Mouse (Mus musculus): Measurements from ENCODE around the gene Serpina3a. TPM values are rescaled to one million over a fixed set of nuclear protein-coding genes. Genes with fewer than 3 reads are reported as not detected.
"Not testable (repeated sequence)": the region's sequence is repeated elsewhere in the genome, so short reads cannot be mapped to it uniquely, and the experiment has no call there.

Serpina3a gene
- total RNA-seq (2021): not detected
- long read RNA-seq, experiment 1: 0 reads
- long read RNA-seq, experiment 2: 0 reads

DNA sequence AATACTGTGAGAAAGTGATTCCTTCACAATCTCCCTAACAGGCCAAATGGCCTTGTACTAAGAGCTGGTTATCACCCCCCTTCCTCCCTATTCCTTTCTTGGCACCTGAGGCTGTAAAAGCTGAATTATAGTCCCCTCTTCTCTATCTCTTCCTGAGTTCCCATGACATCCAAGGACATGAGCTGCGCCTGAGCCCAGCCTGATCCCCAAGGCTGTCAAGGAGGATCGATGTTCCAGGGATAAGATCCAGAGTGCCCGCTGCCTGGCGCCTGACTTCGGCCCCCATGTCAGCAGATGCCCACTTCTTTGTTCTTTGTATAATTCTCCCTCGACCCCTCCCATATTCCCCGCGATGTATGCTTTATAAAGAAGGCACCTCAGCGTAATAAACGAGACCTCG is at the start of gene Serpina3a:
Serpina3a (plus strand) TSS at position 392 of the 400 bp plus-strand sequence.
- DNase-seq: not testable (repeated sequence)

DNA sequence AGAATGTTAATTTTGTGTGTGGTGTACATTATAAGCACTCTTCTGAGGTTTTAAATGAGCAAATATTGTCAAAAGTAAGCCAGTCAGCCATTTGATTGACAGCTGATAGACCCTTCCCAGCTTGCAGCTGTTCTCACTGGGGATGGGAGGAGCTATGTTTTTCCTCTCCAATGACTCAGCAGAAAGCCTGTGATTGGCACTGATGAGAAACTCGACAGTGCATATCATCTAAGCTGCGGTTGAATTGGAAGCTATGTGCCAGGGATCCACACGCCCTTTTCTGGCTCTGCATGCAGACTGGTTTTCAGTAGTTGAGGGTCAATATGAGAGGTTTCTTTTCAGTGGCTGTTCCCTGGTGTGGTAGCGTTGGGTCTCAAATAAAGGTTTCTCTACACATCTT is 48.0 kb upstream of the Serpina3a start:
- DNase-seq: no peak

DNA sequence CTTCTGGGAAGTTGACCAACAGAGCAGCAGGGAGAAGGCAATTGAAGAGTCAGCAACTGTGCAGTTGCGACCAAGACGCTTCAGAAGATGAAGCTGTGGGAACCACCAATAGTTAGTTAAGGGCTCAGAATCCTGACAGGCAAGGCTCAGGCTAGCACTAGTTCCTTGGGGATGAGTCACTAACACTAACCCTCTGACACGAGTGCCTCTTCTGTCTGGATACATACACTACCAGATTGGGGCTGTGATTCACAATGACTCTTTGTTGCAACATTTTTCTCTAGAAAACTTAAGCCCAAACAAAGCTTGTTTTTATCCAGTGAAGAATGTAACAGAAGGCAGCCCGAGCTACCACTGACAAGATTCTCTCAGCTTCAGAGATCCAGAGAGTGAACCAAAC is 47.5 kb upstream of the Serpina3a start:
- DNase-seq: no peak

DNA sequence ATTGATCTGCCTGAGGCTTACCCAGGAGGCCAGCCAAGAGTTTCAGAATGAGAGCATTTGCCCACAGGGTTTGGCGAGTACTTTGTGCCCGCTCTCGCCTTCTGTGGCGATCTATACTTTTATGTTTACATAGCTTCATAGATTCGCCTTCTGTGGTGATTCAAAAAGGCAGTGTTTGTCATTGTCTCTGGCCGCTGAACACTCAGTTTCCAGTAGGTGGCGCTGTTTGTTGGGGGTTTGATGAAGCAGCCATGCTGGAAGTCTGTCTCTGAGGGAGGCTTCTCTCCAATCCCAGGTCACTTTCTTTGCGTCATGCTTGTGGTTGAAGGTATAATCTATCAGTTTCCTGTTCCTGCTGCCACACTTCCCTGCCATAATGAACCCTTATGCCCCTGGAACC is 46.3 kb upstream of the Serpina3a start:
- no peak for DNase-seq

DNA sequence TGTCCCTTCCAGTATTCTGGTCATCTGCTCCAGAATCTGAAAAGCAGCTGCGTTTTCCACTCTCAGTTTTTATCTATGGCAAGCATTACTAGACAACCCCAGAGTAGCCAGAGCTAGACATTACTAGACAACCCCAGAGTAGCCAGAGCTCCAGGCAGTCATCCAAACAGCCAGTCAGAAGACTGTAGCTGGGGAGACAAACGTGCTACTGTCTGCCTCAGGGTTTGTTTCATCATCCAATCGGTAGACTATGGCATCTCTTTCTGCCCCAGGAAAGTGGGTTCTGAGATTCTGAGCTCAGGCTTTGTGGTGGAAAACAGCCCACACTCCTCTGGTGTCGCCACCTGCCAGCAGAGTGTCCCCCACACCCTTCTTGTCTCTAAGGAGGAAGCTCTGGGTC is 45.0 kb upstream of the Serpina3a start:
- DNase-seq: peak; percentile 21

DNA sequence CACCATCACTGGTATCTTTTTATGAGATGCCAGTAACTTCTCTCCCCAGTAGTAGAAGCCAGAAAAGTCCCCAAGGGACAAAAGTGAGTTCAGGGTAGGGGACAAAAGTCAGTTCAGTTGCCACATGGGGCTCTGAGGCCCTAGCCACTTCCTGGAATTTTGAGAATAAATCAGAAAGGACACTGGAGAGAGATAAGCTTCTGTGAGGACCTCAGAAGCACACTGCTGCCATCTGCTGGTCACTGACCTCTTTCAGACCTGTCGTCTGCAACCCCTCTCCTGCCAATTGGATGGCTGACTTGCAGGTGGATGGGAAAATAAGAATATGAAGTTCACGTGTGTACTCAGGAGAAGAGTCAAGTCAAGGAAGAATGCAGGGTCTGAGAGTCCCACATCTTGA is 42.9 kb upstream of the Serpina3a start:
- no peak for DNase-seq

DNA sequence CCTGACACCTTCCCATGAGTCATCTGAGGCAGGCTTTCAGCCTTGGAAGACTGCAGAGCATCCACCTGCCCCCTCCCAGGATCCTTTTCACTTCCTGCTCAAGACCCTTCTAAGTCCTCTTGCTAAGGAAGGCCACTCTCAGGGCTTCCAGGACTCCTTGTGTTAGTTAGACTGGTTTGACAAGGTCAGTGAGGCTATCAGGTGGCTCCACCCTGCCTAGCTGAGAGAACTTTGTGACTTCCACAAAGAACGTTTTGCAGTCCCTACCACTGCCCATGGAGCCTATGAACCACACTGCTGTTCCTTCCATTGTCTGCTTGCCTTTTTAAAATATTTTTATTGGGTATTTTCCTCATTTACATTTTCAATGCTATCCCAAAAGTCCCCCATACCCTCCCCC is 40.8 kb upstream of the Serpina3a start:
- no peak for DNase-seq

DNA sequence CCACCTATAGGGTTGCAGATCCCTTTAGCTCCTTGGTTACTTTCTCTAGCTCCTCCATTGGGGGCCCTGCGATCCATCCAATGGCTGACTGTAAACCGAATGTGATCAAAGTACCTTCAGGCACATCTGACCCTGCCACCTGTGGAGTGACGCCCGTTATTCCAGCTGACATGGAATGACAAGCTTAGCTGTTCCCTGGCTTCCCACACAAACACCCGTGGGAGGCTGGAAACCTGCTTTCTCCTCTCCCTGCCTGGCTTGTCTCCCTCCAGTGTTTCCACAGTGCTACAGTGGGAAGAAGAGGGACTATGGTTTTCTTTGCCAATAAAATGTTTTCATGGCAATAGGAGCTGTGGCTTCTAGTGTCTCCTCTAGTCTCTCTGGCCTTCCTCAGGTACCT is 40.2 kb upstream of the Serpina3a start:
- no peak for DNase-seq

DNA sequence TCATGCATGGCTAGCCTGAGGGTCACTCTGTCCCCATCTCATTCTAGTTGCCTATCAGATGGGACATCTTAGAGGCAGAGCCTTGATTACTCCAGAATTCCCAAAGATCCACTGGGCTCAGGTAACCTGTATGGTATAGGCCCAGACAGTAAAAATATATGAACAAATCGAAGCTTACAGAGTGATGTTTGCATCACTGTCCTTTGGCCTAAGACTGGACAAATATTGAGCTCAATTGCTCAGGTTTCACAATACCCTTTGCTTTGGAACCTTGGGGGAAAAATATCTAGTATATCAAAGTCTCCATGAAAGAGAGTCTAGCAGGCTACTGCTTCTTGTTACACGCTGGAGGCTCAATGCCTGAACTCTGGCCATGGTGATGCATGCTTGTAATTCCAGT is 22.4 kb upstream of the Serpina3a start:
- DNase-seq: no peak

DNA sequence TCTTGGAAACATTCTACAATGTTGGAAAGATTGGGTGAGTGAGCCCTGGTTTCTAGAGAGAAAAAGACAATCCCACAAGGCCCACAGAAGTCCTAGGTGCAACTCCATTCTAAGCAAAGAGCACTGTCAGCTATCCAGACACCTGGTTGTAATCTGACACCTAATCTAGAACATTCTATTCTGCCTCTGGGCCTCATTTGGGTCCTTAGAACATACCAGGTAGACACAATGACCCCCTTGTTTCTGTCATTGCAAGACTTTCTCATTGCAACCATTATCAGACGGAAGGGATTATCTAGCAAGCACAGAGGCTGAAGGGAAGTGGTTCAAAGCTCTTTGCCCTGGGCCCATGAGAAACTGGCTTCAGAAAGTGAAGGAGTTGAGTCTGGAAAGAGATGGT is 21.2 kb upstream of the Serpina3a start:
- DNase-seq: no peak

DNA sequence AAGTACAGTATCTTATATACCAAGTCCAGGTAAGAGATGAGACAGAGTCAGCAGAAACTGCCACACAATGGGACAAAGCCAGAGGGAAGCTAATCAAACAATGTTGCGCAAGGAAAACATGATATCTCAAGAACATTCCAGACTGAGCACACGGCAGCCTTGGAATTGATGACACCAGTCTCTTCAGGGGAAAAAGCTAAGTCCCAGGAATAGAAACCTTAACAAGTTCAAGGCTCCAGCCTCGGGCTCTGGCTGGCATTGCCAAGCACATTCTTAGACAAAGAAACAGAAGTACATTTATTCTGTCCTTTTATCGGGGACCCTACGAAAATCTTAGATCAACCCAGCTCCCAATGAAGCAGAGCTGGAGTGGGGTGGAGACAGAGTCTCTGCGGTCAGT is 11.8 kb upstream of the Serpina3a start, which contains the start of gene Serpina5:
Serpina5 (plus strand) TSS at position 346 of the 400 bp plus-strand sequence.
- no peak for DNase-seq

DNA sequence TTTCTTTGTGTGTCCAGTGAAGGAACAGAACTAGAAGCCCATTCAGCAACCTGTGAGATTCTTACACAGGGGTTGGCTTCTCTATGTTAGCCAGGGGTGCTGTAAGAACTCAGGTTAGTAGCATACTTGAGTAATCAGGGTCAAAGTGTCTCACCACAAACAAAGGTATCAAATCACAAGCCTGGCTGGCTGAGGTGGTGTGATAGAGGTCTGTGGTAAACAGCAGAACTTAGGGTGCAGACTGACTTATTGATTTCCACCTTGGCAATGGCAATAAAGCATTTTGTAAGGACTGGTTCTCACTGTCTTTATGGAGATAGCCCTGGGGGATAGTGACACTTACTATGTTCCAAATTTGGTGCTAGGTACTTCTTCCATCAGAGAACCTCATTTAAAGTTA is 6.7 kb upstream of the Serpina3a start:
- no peak for DNase-seq

DNA sequence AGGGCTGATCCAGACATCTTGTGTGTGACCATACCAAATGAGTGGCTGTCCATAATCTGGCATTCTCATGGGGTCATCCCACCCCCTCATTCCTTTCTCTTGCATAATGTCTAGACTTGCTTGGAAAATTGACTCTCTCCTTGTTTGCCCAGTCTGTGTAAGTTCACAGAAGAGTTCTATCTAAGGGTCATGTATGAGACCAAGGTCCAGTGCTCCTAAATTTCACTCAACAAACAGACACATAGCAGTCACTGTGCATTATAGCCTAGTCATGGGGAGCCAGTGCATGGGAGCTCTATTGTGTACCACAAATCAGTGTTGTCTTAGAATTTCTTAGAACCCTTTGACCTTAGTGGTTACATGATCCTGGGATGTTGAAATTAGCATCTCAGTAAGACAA is 5.6 kb upstream of the Serpina3a start:
- DNase-seq: no peak

DNA sequence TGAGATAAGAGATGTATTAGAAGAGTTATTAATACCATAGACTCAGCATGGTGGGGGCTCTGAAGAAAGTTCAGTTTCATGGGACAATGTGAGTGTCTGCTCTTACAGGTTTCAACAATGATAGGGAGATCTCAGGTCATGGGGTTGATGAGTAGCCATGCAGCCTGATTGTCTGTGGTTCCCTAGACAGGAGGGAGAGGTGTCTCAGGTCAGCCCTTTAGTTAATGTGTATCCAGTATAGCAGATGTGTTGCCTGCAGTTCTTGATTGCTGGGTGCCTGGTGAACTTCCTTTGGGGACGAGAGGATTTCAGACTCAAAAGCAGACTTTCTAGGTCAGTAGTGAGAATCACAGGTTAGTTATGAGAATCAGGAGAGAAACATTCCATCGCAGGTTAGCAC is 4.0 kb upstream of the Serpina3a start:
- DNase-seq: no peak

DNA sequence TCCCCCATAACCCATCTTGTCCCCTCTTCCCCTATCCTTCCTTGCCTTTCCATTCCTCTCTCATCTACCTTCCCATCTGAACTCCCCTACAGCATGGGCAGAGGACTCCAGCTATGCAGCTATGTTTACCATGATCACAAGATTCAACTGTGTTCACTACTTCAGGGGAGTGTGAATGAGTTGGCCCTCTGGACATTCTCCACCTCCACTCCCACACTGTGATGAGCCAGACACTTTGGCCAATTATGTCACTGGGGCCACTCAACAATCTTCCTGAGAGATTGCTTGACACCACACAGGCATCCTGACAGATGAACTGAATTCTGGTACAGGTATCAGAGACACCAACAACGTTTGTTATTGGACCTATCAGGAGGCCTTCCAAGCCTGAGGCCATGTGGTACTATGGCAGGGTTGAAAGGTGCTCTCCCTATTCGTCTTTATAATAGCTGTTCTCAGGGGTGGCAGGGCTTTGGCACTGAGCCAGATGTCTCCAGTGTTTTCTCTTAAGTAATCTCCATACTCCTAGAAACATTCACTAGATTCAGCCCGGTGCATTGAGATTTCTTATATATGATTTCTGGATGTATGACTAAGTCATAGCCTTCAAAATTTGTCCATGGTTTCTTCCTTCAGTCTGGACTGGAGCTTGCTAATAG is 2.5 kb downstream of the Serpina3a start:
- no peak for DNase-seq

DNA sequence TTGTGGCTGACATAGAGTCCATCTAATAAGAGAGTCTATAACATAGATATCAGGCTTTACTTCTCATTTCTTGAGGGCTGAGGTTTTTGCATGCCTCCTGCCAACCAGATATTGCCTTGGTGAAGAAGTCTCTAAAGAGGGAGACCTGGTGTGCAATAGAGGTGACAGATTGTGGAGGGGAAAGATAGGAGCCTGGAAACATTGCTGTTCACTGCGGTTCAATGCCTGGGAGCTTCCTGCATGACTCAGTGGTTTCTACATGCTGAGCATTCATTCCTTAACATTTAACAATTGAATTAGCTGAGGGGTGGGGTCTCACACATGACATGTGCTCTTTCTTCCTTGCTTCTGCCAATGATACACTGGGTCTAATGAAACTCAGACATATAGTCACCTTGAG is 10.6 kb downstream of the Serpina3a start:
- no peak for DNase-seq

DNA sequence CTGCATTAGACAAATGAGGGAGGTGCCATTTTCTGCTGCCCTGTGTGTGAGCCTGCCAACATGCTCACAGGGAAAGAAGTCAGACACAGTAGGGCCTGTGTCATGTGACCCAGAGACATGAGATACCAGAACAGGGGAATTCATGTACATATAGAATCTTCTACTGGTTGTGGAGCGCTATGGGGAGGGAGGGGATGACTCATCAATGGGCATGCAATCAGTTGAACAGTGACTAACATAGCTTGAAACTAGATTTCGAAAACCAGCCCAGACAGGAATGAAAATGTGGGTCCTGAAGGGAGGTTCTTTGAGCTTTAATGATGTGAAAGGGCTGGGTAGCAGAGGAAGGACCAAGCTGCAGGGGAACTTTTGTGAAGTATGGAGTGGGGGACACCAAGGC is 11.5 kb downstream of the Serpina3a start:
- no peak for DNase-seq

DNA sequence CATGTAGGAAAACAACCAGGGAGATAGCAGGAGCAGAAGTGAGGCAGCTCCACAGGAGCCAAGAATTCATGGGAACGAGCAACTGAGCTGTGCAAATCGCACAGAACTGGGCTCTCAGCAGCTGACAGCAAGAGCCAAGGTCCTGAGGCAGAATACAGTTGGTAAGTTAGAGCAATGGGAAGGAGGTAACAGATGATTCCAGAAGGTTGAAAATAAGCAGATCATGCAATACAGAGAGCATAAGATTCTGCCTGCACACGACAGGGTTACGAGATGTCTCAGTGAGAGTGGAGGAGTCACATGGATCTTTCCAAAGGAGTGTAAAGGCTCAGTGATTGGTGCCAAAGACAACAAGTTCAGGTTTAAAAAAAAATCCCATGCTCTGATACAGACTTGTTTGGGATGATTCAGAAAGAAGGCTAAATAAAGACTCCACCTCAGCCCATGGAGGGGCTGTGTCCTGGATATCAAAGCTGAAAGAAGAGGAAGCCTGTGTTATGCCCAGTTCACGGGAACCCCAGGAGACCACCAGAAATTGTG is 12.6 kb downstream of the Serpina3a start:
- DNase-seq: no peak

DNA sequence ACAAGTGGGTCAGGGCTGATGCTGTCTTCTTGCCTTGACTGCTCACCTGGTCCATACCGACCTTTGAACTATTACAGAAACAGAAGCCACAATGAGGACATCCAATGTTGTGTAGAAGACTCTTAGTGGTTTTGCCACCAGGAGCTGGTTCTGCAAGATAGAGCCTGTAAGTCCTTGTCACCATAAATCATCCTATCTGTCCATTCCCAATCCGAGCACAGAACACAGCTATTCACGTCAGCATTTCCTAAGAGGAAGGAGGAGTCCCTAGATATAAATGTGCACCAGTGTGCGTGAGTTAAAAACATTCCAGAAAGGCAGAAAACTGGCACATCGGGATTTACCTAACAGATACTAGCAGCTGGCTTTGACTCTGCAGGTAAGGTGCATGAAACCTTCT is 15.2 kb downstream of the Serpina3a start, which contains the start of gene Serpina3b:
Serpina3b (plus strand) TSS at position 301 of the 400 bp plus-strand sequence.
- no peak for DNase-seq

DNA sequence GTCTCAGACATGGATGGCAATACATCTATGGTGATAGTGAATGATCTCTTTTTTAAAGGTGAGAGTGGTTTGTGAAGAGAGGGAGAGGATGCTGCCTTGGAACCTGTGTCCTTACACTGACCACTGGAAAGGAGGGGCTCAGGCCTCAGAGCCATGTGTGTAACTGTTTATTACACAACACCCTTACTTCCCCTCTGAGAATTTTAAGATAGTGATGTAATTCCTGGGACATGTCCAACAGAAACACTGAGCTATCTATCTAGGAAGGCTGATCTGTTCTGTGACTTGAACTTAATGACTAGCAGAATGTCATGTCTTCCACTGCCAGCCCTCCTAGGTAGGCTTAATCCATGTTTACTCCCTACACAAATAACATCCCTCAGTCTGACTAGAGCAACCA is 18.5 kb downstream of the Serpina3a start:
- DNase-seq: no peak

DNA sequence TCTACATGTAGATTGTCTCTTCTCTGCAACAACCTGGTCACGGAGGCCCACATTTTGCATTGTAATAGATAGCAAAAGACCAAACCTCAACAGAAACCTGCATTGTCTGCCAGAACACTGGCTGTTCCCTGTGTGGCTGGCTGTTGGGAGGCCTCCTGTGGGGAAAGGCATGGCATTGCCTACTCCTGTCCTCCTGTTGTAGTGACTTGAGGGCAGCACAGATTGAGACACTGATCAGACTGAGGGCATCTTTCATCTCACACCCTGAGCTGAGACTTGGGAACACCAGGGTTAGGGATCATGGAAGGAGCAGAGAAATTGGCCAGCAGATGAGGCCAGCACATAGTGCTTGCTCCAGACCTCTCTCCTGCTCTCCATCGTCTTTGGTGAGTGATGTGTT is 25.7 kb downstream of the Serpina3a start:
- DNase-seq: no peak

DNA sequence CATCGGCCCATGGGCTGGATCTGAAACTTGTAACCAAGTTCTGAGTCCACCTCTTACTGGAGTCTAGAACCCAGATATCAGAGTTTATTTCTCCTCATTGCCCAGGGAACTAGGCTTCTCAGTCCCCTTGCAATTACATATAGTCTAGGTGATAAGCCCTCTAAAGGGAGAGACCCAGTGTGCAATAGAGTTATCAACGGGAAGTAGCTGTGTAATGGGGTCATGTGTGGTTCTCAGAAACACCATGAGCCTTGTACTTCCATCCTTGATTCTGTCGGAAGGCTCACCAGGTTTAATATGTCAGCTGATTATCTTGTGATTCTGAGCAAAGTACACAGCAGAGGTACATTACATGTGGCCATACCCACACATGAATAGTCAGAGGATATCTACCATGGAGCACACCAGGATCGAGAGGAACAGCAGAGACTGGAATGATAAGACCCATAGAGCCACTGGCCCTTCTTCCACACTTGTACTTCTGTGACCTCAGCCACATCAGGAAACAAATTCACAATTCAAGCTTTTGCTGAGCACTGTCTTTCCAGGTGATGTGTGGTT is 28.1 kb downstream of the Serpina3a start:
- DNase-seq: no peak

DNA sequence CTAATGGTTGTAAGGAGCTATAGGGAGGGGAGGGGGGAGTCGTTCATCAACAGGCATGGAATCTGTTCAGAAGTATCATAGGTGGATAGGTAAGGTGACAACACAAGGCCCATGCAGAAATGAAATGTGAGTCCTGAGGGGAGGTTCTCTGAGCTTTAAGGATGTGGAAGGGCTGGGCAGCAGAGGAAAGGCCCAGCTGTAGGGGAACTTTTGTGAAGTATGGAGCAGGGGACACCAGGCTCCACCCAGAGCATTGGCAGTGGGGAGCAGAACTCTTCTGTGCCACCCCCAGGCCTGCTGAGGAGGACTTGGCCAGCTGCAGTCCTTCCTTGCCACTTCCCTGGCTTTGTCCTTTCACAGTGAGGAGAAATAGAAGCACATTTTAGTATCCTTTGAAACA is 29.0 kb downstream of the Serpina3a start:
- no peak for DNase-seq

DNA sequence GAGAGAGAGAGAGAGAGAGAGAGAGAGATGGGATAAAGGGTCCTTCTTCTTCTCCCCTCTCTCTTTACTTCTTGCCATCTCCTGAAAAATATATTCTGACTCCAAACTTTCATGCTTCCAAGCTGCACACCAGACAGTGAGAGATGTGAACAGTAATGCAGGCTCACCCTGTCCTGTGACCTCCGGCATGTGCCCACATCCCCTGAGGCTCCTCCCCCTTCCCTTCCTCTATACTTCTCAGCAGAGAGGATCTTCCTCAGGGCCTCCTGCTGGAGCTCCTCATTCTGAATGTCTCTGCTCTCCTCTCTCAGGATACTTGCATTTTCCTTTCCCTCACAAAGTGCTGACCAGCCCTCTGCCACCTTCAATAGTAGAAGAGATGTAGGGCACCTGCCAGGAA is 29.9 kb downstream of the Serpina3a start:
- no peak for DNase-seq

Data from gastrocnemius, postnatal 25 days (tissue).